Mouse (Mus musculus): ENCODE data around the gene Abr. TPM values are rescaled to one million over a fixed set of nuclear protein-coding genes. Genes with fewer than 3 reads are reported as not detected.

Abr gene
- polyA plus RNA-seq (2014; fragmentation: Nextera tagmentation; extraction: Ambion mirVana): 43.2 and 44.9 TPM in 2 replicates

DNA sequence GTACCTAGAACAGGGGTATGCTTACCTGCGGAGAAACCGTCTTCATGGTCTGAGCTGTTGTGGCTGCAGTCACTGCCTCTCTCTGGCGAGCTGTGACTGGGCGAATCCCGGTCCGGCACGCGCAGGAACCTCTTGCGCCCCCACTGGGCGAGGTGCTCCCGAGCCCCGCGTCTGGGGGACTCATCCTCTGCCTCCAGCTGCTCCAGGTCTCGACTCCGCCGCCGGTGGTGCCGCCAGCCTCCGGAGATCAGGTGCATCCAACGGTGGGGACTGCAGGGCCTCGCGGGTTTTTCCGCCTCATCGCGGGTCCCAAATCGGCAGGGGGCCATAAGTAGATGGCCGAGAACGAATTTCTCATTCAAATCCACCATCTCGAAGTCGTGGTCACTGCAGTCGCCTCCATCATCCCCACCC is at the start of gene Abr:
Gene Abr, minus strand, starts transcription at position 163 of the 414 bp plus-strand sequence.
- Histone ChIP-seq H3K4me2 (ENCODE audit: low read depth) (peak within 1 kb of the TSS; percentile 100), H3K9me3 (ENCODE audit: control insufficient read depth, low read length) (no peaks in the 10 kb centered on the region), H3K27me3 (ENCODE audit: control insufficient read depth, insufficient read depth, low read length) (0 out of 2 replicates have a peak, but pooled peaks cover 4% of the 10 kb centered on the region), H3K27ac (ENCODE audit: low read depth, low read length) (no peak within 1 kb of the TSS), H3K9ac (ENCODE audit: low read length) (peak within 1 kb of the TSS; percentile 53), H3K4me1 (ENCODE audit: control insufficient read depth, insufficient read depth, low read length) (peaks cover 4% of the 10 kb centered on the region; the same call in 1 of the 2 replicates), H3K36me3 (ENCODE audit: control insufficient read depth, insufficient read depth, low read length) (no peaks in the 10 kb centered on the region), H3K4me3 (ENCODE audit: low read depth, low read length) (peak within 1 kb of the TSS; percentile 60)
- DNase-seq (ENCODE audit: low spot score) (peak; percentile 78), ATAC-seq (ENCODE audit: insufficient read depth, low FRiP score, low TSS enrichment) (no peak)
- under 1% methylated on average over 31 of the region's 31 CpGs for WGBS

DNA sequence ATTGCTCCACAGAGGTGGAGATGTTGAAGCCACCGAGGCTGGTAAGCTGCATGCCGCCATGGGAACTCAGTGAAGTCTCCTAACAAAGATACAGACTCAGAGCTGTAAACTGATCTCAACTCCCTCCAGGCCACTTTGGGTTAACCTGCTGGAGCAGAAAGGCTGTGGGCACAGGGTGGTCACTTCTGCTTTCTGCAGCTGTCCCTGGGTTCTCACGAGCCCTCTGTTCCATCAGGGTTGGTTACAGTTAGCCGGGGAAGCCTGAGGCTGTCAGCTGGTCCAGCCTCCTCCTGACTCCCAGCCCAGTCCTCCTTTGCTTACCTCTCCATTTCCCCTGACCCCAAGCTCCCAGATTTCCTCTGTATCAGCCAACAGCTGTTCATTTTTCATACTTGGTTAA is 45.7 kb upstream of the Abr start:
- peaks cover 41% of the 10 kb centered on the region for H3K27me3 ChIP-seq (ENCODE audit: control insufficient read depth, insufficient read depth, low read length)
- 25% methylated on average over 4 of the region's 4 CpGs for WGBS
- H3K4me2 ChIP-seq (ENCODE audit: low read depth): no peak overlapping the region
- ATAC-seq (ENCODE audit: insufficient read depth, low FRiP score, low TSS enrichment) (no peak), DNase-seq (ENCODE audit: low spot score) (no peak)
- no peak overlapping the region for H3K4me3 ChIP-seq (ENCODE audit: low read depth, low read length)
- no peak overlapping the region for H3K9ac ChIP-seq (ENCODE audit: low read length)
- H3K36me3 ChIP-seq (ENCODE audit: control insufficient read depth, insufficient read depth, low read length): no peaks in the 10 kb centered on the region
- H3K27ac ChIP-seq (ENCODE audit: low read depth, low read length): no peak overlapping the region
- H3K4me1 ChIP-seq (ENCODE audit: control insufficient read depth, insufficient read depth, low read length): peaks cover 2% of the 10 kb centered on the region; the same call in 1 of the 2 replicates
- H3K9me3 ChIP-seq (ENCODE audit: control insufficient read depth, low read length): no peaks in the 10 kb centered on the region

DNA sequence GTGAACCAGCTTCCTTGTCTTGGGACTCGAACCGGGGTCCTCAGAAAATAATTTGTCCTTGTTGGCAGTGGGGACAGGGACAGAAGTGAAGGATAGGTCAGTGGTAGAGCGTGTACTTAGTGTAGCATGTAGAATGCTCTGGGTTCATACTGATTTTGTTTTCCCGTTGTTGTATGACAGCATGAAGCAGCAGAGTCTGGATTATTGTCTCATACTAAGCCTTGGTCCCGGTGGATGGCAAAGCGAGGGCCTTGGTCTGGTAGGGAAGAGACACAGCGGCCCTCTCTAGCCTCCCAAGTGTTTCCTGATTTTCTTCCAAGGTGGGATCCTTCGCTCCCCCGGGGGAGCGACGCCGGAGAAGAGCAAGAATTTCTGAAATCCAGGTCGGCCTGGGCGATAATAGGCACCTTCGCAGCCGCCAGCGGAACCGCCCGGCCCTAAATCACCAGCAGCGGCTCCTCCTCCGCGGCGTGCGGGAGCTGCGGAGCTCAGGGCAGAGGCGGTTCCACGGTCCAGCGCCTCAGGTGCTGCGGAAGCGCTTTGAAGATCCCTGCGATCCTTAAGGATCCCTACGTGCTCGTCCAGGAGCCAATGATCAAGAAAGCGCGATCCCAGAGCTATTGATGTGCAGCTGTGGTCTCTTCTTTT is 44.0 kb upstream of the Abr start:
- Histone ChIP-seq H3K27ac (ENCODE audit: low read depth, low read length) (no peak overlapping the region), H3K4me2 (ENCODE audit: low read depth) (peak overlapping the region; percentile 52), H3K9ac (ENCODE audit: low read length) (peak overlapping the region; percentile 5; the same call in 1 of the 2 replicates), H3K27me3 (ENCODE audit: control insufficient read depth, insufficient read depth, low read length) (peaks cover 25% of the 10 kb centered on the region), H3K4me1 (ENCODE audit: control insufficient read depth, insufficient read depth, low read length) (no peaks in the 10 kb centered on the region), H3K36me3 (ENCODE audit: control insufficient read depth, insufficient read depth, low read length) (no peaks in the 10 kb centered on the region), H3K4me3 (ENCODE audit: low read depth, low read length) (peak overlapping the region; percentile 30), H3K9me3 (ENCODE audit: control insufficient read depth, low read length) (no peaks in the 10 kb centered on the region)
- DNase-seq (ENCODE audit: low spot score): peak; percentile 56
- ATAC-seq (ENCODE audit: insufficient read depth, low FRiP score, low TSS enrichment): no peak
- 7% methylated on average over 35 of the region's 35 CpGs for WGBS

DNA sequence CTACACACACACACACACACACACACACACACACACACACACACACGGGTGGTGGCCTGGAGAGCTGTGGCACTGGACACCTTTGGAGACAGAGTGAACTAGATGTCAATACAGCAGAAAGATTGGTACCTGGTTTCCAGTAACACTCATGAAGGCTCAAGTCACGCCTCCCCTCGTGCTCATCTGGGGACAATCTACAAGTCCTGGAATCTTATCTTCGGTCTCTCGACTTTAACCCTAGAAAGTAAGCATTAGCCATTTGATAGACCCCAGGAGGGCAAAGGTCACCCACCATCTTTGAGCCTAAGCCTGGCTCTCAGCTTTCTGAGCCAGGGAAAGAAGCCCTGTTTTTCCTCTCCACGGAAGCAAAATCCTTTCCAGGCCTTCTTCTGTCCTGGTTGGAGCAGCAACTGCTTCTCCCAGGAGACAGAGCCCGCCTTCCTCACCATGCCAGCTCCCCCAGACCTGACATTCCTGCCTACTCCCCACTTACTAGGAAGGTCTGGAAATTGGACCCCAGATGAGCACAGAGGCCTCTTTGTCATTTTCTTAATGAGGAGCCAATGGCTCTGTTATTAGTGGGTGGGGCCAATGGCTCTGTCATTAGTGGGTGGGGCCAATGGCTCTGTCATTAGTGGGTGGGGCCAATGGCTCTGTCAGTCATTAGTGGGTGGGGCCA is 39.8 kb upstream of the Abr start:
- Histone ChIP-seq H3K27me3 (ENCODE audit: control insufficient read depth, insufficient read depth, low read length) (peaks cover 9% of the 10 kb centered on the region), H3K9me3 (ENCODE audit: control insufficient read depth, low read length) (no peaks in the 10 kb centered on the region), H3K27ac (ENCODE audit: low read depth, low read length) (no peak overlapping the region), H3K36me3 (ENCODE audit: control insufficient read depth, insufficient read depth, low read length) (no peaks in the 10 kb centered on the region), H3K4me2 (ENCODE audit: low read depth) (no peak overlapping the region), H3K4me3 (ENCODE audit: low read depth, low read length) (no peak overlapping the region), H3K9ac (ENCODE audit: low read length) (no peak overlapping the region), H3K4me1 (ENCODE audit: control insufficient read depth, insufficient read depth, low read length) (peaks cover 3% of the 10 kb centered on the region; the same call in 1 of the 2 replicates)
- DNase-seq (ENCODE audit: low spot score): no peak
- WGBS: 69% methylated on average over 7 of the region's 7 CpGs
- no peak for ATAC-seq (ENCODE audit: insufficient read depth, low FRiP score, low TSS enrichment)

DNA sequence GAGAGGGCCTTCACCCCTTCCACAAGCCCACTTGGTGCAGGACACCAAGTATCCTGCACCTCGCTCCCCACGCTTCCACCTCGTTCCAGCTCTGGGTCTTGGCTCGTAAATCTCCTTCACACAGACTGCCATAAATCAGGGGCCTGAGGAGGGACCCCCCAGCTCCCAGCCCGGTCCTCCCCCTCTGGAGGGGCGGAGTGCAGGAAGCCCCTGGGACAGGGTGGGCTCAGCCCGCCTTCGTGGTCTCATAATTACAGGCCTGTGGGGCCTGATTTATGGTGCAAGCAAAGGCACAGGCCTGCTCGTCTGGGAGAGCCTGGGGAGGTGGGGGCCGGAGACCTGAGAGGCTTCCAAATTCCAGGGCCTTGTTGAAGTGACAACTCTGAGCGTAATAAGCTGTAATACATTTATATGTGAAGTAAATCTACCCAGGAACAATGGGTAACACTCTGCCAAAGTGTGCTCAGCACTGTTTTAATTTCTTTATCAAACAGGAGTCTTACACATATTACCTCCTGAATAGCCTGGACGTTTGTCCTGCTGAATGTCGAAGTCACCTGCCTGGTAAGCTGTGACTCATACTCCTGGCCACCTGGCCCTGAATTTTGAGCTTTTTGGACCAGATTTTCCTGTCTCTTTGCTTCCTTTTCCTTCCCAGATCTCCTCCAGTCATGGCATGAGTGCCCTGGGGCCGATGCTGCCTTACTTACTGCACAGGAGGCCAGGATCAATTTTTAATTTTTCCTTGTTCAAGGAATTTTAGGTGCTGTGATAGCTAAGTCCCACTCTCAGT is 37.2 kb upstream of the Abr start:
- H3K4me1 ChIP-seq (ENCODE audit: control insufficient read depth, insufficient read depth, low read length): peaks cover 4% of the 10 kb centered on the region; the same call in 1 of the 2 replicates
- no peak overlapping the region for H3K4me2 ChIP-seq (ENCODE audit: low read depth)
- no peak overlapping the region for H3K4me3 ChIP-seq (ENCODE audit: low read depth, low read length)
- H3K9me3 ChIP-seq (ENCODE audit: control insufficient read depth, low read length): no peaks in the 10 kb centered on the region
- H3K9ac ChIP-seq (ENCODE audit: low read length): no peak overlapping the region
- no peak overlapping the region for H3K27ac ChIP-seq (ENCODE audit: low read depth, low read length)
- ATAC-seq (ENCODE audit: insufficient read depth, low FRiP score, low TSS enrichment) (peak; percentile 53; the same call in 1 of the 2 replicates), DNase-seq (ENCODE audit: low spot score) (peak; percentile 50)
- H3K27me3 ChIP-seq (ENCODE audit: control insufficient read depth, insufficient read depth, low read length): no peaks in the 10 kb centered on the region
- no peaks in the 10 kb centered on the region for H3K36me3 ChIP-seq (ENCODE audit: control insufficient read depth, insufficient read depth, low read length)
- WGBS: 24% methylated on average over 14 of the region's 14 CpGs

DNA sequence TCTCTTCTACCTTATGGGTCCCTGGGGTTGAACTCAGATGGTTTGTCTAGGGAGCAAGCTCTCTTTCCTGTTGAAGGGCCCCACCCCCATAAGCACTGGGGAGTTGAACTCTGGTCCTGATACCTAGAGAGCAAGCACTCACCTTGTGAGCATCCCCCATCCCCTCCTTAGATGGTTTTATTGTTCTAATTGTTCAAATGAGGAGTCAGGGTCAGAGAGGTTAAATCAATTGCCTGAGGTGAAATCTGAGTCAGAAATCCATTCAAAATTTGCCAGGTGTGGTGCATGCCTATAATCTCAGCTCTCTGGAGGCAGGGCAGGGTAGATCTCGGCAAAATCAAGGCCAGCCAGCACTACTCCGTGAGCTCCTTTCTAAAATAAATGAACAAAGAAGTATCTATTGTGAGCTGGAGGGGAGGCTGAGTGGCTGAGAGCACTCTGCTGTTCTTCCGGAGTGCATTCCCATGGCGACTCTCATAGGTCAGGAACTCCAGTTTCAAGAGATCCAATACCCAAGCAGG is 35.4 kb upstream of the Abr start:
- H3K27ac ChIP-seq (ENCODE audit: low read depth, low read length): no peak overlapping the region
- H3K9ac ChIP-seq (ENCODE audit: low read length): no peak overlapping the region
- WGBS: 59% methylated on average over 4 of the region's 4 CpGs
- ATAC-seq (ENCODE audit: insufficient read depth, low FRiP score, low TSS enrichment) (no peak), DNase-seq (ENCODE audit: low spot score) (no peak)
- H3K27me3 ChIP-seq (ENCODE audit: control insufficient read depth, insufficient read depth, low read length): no peaks in the 10 kb centered on the region
- H3K4me2 ChIP-seq (ENCODE audit: low read depth): no peak overlapping the region
- no peaks in the 10 kb centered on the region for H3K9me3 ChIP-seq (ENCODE audit: control insufficient read depth, low read length)
- H3K4me1 ChIP-seq (ENCODE audit: control insufficient read depth, insufficient read depth, low read length): peaks cover 4% of the 10 kb centered on the region; the same call in 1 of the 2 replicates
- no peaks in the 10 kb centered on the region for H3K36me3 ChIP-seq (ENCODE audit: control insufficient read depth, insufficient read depth, low read length)
- H3K4me3 ChIP-seq (ENCODE audit: low read depth, low read length): no peak overlapping the region

DNA sequence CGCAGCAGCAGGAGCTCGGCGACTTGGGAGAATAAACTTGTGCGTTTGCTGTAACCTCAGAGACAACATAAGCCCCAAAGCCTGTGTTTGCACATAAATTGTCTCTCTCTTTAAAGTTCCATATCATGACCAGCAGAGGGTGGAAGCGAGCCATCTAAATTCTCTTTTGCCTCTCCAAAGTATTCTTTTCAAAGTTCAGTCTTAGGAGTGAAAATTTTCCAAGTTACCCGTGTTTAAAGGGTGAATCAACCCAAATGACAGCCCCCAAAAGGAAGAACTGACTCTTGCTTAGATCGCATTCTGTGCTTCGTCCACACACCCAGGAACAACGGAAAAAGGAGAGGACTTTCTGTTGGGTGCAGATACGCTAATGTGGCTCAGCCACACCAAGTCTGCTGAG is 33.0 kb upstream of the Abr start:
- ATAC-seq (ENCODE audit: insufficient read depth, low FRiP score, low TSS enrichment): no peak
- Histone ChIP-seq H3K4me1 (ENCODE audit: control insufficient read depth, insufficient read depth, low read length) (peaks cover 4% of the 10 kb centered on the region; the same call in 1 of the 2 replicates), H3K27me3 (ENCODE audit: control insufficient read depth, insufficient read depth, low read length) (no peaks in the 10 kb centered on the region), H3K27ac (ENCODE audit: low read depth, low read length) (no peak overlapping the region), H3K4me3 (ENCODE audit: low read depth, low read length) (no peak overlapping the region), H3K9me3 (ENCODE audit: control insufficient read depth, low read length) (no peaks in the 10 kb centered on the region), H3K4me2 (ENCODE audit: low read depth) (no peak overlapping the region; the same call in 1 of the 2 replicates), H3K9ac (ENCODE audit: low read length) (peak overlapping the region; percentile 5; the same call in 1 of the 2 replicates), H3K36me3 (ENCODE audit: control insufficient read depth, insufficient read depth, low read length) (no peaks in the 10 kb centered on the region)
- DNase-seq (ENCODE audit: low spot score): peak; percentile 45
- WGBS: 10% methylated on average over 10 of the region's 10 CpGs

DNA sequence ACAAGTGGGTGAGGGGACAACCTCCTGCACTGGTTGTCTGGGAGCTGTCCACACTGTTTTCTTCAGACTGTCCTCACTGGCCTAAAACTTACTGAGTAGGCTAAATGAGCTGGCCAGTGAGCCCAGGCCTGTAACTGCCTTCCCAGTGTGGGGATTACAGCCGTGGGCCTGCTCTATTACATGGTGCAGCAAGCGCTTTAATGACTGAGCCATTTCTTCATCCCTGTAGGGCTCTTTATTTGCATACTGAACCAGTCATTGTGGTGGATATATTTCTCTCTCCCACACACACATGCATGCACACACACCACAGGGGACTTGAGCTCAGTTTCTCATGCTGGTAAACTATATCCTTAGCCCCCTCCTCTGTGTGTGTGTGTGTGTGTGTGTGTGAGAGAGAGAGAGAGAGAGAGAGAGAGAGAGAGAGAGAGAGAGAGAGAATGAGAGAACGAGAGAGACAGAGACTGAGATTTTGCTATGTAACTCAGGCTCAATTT is 30.8 kb upstream of the Abr start:
- Histone ChIP-seq H3K9me3 (ENCODE audit: control insufficient read depth, low read length) (no peaks in the 10 kb centered on the region), H3K27me3 (ENCODE audit: control insufficient read depth, insufficient read depth, low read length) (no peaks in the 10 kb centered on the region), H3K9ac (ENCODE audit: low read length) (no peak overlapping the region), H3K4me2 (ENCODE audit: low read depth) (no peak overlapping the region), H3K4me1 (ENCODE audit: control insufficient read depth, insufficient read depth, low read length) (0 out of 2 replicates have a peak, but pooled peaks cover 2% of the 10 kb centered on the region), H3K4me3 (ENCODE audit: low read depth, low read length) (no peak overlapping the region), H3K27ac (ENCODE audit: low read depth, low read length) (no peak overlapping the region), H3K36me3 (ENCODE audit: control insufficient read depth, insufficient read depth, low read length) (no peaks in the 10 kb centered on the region)
- 47% methylated on average over 3 of the region's 3 CpGs for WGBS
- DNase-seq (ENCODE audit: low spot score): no peak
- no peak for ATAC-seq (ENCODE audit: insufficient read depth, low FRiP score, low TSS enrichment)
